Mouse (Mus musculus) kidney, postnatal 0 days (tissue): ENCODE data around the gene Pnmal2. TPM values are rescaled to one million over a fixed set of nuclear protein-coding genes. Genes with fewer than 3 reads are reported as not detected.

ENCODE experiments used
- ATAC-seq: fragments of 200-750 bp; cut with Nextera tagmentation; replicated peaks from 2 replicates; pipeline ENCODE4 v1.8.0; 2017; ENCODE audit warnings: low read depth, moderate number of reproducible peaks, moderate TSS enrichment, moderate library complexity; ENCODE audit not compliant: low FRiP score
- DNase-seq: peaks from one replicate; pipeline ENCODE4 v3.0.0-alpha.2; 2016; ENCODE audit warnings: low spot score
- H3K27ac ChIP-seq: fragments of 300-500 bp; sonication (generic); 2 replicates; pipeline ENCODE4 v1.5.1; 2014; ENCODE audit warnings: mild to moderate bottlenecking
- H3K27me3 ChIP-seq: fragments of 300-500 bp; sonication (generic); 2 replicates; pipeline ENCODE4 v1.6.1; 2014; ENCODE audit warnings: low read length, mixed read lengths; ENCODE audit not compliant: insufficient read depth
- H3K36me3 ChIP-seq: fragments of 300-500 bp; sonication (generic); 2 replicates; pipeline ENCODE4 v1.6.1; 2014; ENCODE audit warnings: low read length, mixed read lengths; ENCODE audit not compliant: insufficient read depth
- H3K4me1 ChIP-seq: fragments of 300-500 bp; sonication (generic); replicated peaks from 2 replicates; pipeline ENCODE4 v1.6.1; 2014; ENCODE audit warnings: antibody characterized with exemption, low read length, mixed read lengths; ENCODE audit not compliant: insufficient read depth
- H3K4me2 ChIP-seq: fragments of 300-500 bp; sonication (generic); 2 replicates; pipeline ENCODE4 v1.6.1; 2014; ENCODE audit warnings: mild to moderate bottlenecking, low read length, moderate library complexity, mixed read lengths
- H3K4me3 ChIP-seq: fragments of 300-500 bp; sonication (generic); replicated peaks from 2 replicates; pipeline ENCODE4 v1.5.1; 2014; ENCODE audit warnings: low read depth, low read length
- H3K9ac ChIP-seq: fragments of 300-500 bp; sonication (generic); 2 replicates; pipeline ENCODE4 v1.6.1; 2014; ENCODE audit warnings: low read depth, low read length
- H3K9me3 ChIP-seq: fragments of 300-500 bp; sonication (generic); replicated peaks from 2 replicates; pipeline ENCODE4 v1.6.1; 2016; ENCODE audit warnings: low read length, inconsistent platforms, mixed read lengths
- CTCF ChIP-seq: IDR thresholded peaks from 2 replicates; pipeline ENCODE4 v1.5.1; 2016; ENCODE audit warnings: antibody characterized with exemption, low read depth, mild to moderate bottlenecking, moderate library complexity
- WGBS: fragments of 180-500 bp; shearing (Covaris S2); extraction: QIAGEN DNeasy Blood & Tissue Kit; methylation state at CpG from one replicate; pipeline ENCODE4 v1.1.7; 2014; 5-methylcytosine and 5-hydroxymethylcytosine counted together
- polyA plus RNA-seq: library from polyadenylated mRNA; unstranded; fragments of >200 nt; fragmentation: Nextera tagmentation; extraction: Ambion mirVana; gene quantifications from 2 replicates; pipeline ENCODE4 v1.2.1, GENCODE M21; 2015

Pnmal2 gene
- polyA plus RNA-seq, 1 experiment from 2014 or later = 7.0 TPM

- 56% methylated on average over 15 of the region's 15 CpGs for WGBS
- ATAC-seq = no peak
These were observed 12.2 kb downstream of the Pnmal2 start for GRCm38 (mm10) chr7:16956410-16957265.

DNA sequence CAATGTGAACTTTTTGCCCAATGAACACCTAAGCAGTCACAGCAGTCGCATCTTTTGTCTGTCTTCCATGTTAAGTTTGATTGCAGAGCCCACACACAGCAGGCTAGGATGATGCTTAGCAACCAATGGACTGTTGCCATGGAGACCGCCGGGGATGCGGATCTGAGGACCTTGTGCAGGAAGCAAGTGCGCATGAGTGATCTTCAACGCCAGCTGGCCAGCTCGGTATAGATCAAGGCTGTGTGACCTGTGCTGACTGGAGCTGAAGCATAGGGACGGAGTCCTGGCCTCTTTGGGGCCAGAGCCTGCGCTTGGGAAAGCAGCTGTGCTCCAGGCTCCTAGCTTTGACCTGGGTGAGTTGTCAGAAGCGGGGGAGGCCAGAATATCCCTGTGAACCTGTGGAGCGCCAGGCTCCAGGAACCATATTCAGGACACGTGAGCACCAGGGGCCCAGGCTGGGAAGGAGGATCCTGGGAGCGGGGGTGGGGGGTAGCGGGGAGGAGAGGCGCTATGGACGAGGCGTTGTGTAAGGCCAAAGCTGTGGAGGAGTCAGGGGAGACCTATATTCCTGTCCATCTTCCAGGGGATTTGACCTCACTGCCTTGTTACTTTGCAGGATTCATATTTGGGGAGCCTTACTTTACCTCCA, 15.2 kb downstream of the Pnmal2 start, which contains the start of gene Pnmal1:
Gene Pnmal1 (plus strand): TSS at position 141 of the 649 bp plus-strand sequence.
- 12% methylated on average over 17 of the region's 17 CpGs for WGBS
- Histone ChIP-seq H3K4me3 (no peak within 1 kb of the TSS), H3K9ac (no peak within 1 kb of the TSS), H3K9me3 (no peaks in the 10 kb centered on the region), H3K36me3 (no peaks in the 10 kb centered on the region), H3K27me3 (no peaks in the 10 kb centered on the region), H3K4me2 (no peak within 1 kb of the TSS), H3K27ac (no peak within 1 kb of the TSS), H3K4me1 (no peaks in the 10 kb centered on the region)
- TF ChIP-seq CTCF = no peak
- peak; percentile 75 for DNase-seq
- ATAC-seq = peak; percentile 74

More at GRCm38 (mm10) chr7:16956410-16957265, 12.2 kb downstream of the Pnmal2 start:
- Histone ChIP-seq H3K4me2 (no peak overlapping the region), H3K9ac (no peak overlapping the region), H3K27me3 (no peaks in the 10 kb centered on the region), H3K9me3 (no peaks in the 10 kb centered on the region), H3K27ac (no peak overlapping the region), H3K4me3 (no peak overlapping the region), H3K4me1 (no peaks in the 10 kb centered on the region), H3K36me3 (no peaks in the 10 kb centered on the region)
- no peak for DNase-seq
- no peak for TF ChIP-seq CTCF

DNA sequence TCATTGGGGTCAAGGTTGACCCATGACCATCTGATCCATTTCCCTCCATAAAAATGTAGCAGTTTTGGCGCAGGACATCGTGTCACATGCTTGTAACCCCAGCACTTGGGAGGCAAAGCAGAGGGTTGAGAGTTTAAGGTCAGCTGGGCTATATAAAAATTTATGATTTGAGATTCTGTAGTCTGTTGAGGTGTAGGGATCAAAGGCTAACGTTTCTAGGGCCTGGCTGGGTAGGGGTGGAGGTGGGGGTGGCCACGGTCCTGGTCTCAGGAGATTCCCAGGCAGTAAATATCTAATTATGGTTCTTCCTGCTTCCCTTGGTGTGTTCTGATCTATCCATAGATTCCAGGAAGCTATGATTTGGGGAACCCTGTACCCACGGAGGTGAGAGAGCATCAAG, 17.2 kb downstream of the Pnmal2 start:
- no peaks in the 10 kb centered on the region for H3K4me1 ChIP-seq
- H3K4me3 ChIP-seq = no peak overlapping the region
- H3K27ac ChIP-seq = no peak overlapping the region
- no peak for TF ChIP-seq CTCF
- H3K9me3 ChIP-seq = no peaks in the 10 kb centered on the region
- 58% methylated on average over 5 of the region's 5 CpGs for WGBS
- H3K36me3 ChIP-seq = no peaks in the 10 kb centered on the region
- H3K9ac ChIP-seq = no peak overlapping the region
- no peak overlapping the region for H3K4me2 ChIP-seq
- DNase-seq (no peak), ATAC-seq (no peak)
- H3K27me3 ChIP-seq = no peaks in the 10 kb centered on the region

DNA sequence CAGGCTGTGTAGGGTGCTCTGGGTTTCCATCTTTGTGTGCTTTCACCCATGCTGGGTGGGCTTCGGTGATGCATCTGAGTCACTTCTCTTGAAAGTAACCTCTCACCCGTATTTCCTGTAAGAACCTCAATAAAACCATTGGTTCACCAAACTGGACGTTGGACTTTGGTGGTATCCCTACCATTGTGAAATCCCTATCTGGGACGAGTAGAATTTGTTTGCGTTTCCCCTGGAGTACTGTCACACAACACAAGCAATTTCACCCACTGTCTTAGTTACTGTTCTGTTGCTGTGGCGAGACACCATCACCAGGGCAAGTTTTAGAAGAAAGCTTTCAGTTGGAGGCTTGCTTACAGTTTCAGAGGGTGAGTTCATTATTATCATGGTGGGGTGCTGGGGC, 23.9 kb downstream of the Pnmal2 start:
- H3K9ac ChIP-seq = no peak overlapping the region
- no peak for TF ChIP-seq CTCF
- H3K27me3 ChIP-seq = no peaks in the 10 kb centered on the region
- H3K4me3 ChIP-seq = no peak overlapping the region
- H3K4me2 ChIP-seq = no peak overlapping the region
- H3K27ac ChIP-seq = no peak overlapping the region
- H3K36me3 ChIP-seq = no peaks in the 10 kb centered on the region
- ATAC-seq (no peak), DNase-seq (no peak)
- H3K4me1 ChIP-seq = no peaks in the 10 kb centered on the region
- H3K9me3 ChIP-seq = no peaks in the 10 kb centered on the region
- 79% methylated on average over 6 of the region's 6 CpGs for WGBS

- no peak for DNase-seq
- Histone ChIP-seq H3K4me3 (no peak overlapping the region), H3K27me3 (no peaks in the 10 kb centered on the region), H3K4me1 (no peaks in the 10 kb centered on the region), H3K4me2 (no peak overlapping the region), H3K27ac (no peak overlapping the region), H3K36me3 (no peaks in the 10 kb centered on the region), H3K9ac (no peak overlapping the region), H3K9me3 (no peaks in the 10 kb centered on the region)
- no peak for ATAC-seq
- WGBS = 70% methylated on average over 3 of the region's 3 CpGs
- TF ChIP-seq CTCF = no peak
These were observed 26.7 kb downstream of the Pnmal2 start for GRCm38 (mm10) chr7:16971160-16971559.

DNA sequence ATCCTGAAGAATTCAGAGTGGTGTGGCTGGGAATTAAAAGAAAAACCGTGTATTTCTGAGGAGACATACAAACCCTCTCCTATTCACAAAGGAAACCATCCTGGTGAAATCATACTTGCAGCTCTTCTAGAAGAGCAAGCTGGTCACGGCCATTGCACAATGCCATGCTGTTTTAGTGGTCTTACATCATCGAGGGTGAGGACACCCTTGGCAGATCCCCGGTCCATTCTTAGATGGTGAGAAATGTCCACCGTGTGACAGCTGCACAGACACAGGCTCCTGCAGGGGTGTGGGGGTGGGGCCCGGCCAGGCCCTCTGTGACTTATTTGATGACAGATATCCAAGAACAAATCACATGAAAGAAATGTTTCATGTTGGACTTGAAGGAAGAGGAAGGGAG, 29.5 kb downstream of the Pnmal2 start:
- no peaks in the 10 kb centered on the region for H3K36me3 ChIP-seq
- no peaks in the 10 kb centered on the region for H3K4me1 ChIP-seq
- no peak overlapping the region for H3K9ac ChIP-seq
- no peak overlapping the region for H3K4me3 ChIP-seq
- H3K27me3 ChIP-seq = no peaks in the 10 kb centered on the region
- H3K9me3 ChIP-seq = no peaks in the 10 kb centered on the region
- H3K27ac ChIP-seq = no peak overlapping the region
- no peak overlapping the region for H3K4me2 ChIP-seq
- WGBS = 58% methylated on average over 6 of the region's 6 CpGs
- DNase-seq (no peak), ATAC-seq (0 out of 2 replicates have a peak, but pooled peaks have one; percentile 46)
- TF ChIP-seq CTCF = no peak
